In the genomic region with DNA sequence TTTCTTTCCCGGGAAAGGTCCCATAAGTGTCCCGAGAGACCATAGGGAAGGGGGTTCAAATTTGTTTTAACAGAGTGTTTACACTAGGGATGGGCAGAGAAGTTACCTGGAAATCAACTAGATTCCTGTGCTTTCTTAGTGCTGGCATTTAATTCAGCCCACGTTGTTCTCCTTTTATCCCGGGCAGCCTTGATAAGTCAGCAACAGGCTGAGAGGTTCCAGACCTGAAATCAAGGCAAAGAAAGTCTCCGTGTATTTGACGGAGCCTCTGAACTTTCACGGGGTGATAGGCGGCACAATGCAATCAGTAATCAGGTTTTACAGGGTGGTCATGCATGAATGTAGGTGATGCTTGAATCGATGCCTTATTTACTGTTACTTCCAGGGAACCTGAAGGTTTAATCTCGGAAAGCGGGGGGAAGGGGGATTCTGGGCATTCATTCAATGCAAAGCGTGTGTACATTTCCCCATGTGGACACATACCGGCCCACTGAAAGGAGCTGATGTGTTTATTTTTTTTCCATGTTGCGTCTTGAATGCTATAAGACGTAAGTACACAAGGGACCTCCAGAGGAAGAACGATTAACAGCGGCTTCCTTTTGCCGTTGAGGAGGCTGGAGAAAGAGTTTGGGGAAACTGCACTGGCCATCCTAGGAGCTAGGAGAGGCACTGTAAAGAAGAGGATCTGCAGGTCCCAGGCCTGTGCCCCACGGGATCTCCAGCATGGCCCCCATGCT, we compare ENCODE assay signal across 9 mouse cellular contexts. TPM values are rescaled to one million over a fixed set of nuclear protein-coding genes. Genes with fewer than 3 reads are reported as not detected.
DNase-seq lines count a peak whose midpoint lies in the region; ATAC-seq lines count a peak whose summit lies in the region.
"Had no signal": no experiment of that assay in that cellular context is flagged by ENCODE, and none has a peak within 500 bp of the region (broad histone marks: within the 10 kb centered on the region; RNA-seq: fewer than 3 reads in every experiment).

No protein-coding gene starts in this region.

- DNase-seq in heart, adult 11 months = no peak
- DNase-seq in embryonic facial prominence, embryonic 10.5 days (ENCODE audit: low spot score) = peak; percentile 22
- DNase-seq in right cerebral cortex, postnatal 25 days = no peak
- no peak for DNase-seq in frontal cortex, postnatal 25 days (ENCODE audit: low spot score in 2 of 2)
- DNase-seq in adrenal gland, postnatal 14 days = no peak

- WGBS in heart, embryonic 16.5 days = 5% methylated on average over 19 of the region's 19 CpGs
- WGBS in embryonic facial prominence, embryonic 10.5 days = 4% methylated on average over 19 of the region's 19 CpGs
- WGBS in hindbrain, embryonic 12.5 days = 4% methylated on average over 19 of the region's 19 CpGs
- 3% methylated on average over 19 of the region's 19 CpGs for WGBS in midbrain, embryonic 13.5 days

- no peaks in the 10 kb centered on the region for H3K9me3 ChIP-seq in heart, embryonic 16.5 days (replicated peaks; ENCODE audit: control insufficient read depth, low read length)
- no peaks in the 10 kb centered on the region for H3K9me3 ChIP-seq in embryonic facial prominence, embryonic 10.5 days
- H3K9me3 ChIP-seq in hindbrain, embryonic 12.5 days (replicated peaks) = no peaks in the 10 kb centered on the region
- no peaks in the 10 kb centered on the region for H3K9me3 ChIP-seq in midbrain, embryonic 13.5 days

- no peak overlapping the region for H3K27ac ChIP-seq in heart, embryonic 16.5 days (ENCODE audit: low read length)
- H3K27ac ChIP-seq in embryonic facial prominence, embryonic 10.5 days (replicated peaks) = no peak overlapping the region
- no peak overlapping the region for H3K27ac ChIP-seq in hindbrain, embryonic 12.5 days
- peak overlapping the region; percentile 86 for H3K27ac ChIP-seq in midbrain, embryonic 13.5 days

- peak overlapping the region; percentile 99 for H3K4me2 ChIP-seq in heart, embryonic 16.5 days (ENCODE audit: low read depth, low read length)
- peak overlapping the region; percentile 99 for H3K4me2 ChIP-seq in hindbrain, embryonic 12.5 days (replicated peaks)
- H3K4me2 ChIP-seq in midbrain, embryonic 13.5 days (replicated peaks) = peak overlapping the region; percentile 99

- H3K4me3 ChIP-seq in heart, embryonic 16.5 days (ENCODE audit: low read length) = peak overlapping the region; percentile 65
- H3K4me3 ChIP-seq in embryonic facial prominence, embryonic 10.5 days = peak overlapping the region; percentile 79
- peak overlapping the region; percentile 80 for H3K4me3 ChIP-seq in hindbrain, embryonic 12.5 days
- H3K4me3 ChIP-seq in midbrain, embryonic 13.5 days (replicated peaks) = peak overlapping the region; percentile 75

- ATAC-seq in heart, embryonic 16.5 days (replicated peaks; ENCODE audit: extremely low read depth, insufficient read depth, low FRiP score) = no peak
- no peak for ATAC-seq in hindbrain, embryonic 12.5 days (ENCODE audit: low FRiP score)
- ATAC-seq in midbrain, embryonic 13.5 days = no peak

- peaks cover 10% of the 10 kb centered on the region; the same call in 1 of the 2 replicates for H3K4me1 ChIP-seq in heart, embryonic 16.5 days (ENCODE audit: control insufficient read depth, insufficient read depth, low read length)
- peaks cover 32% of the 10 kb centered on the region for H3K4me1 ChIP-seq in embryonic facial prominence, embryonic 10.5 days
- H3K4me1 ChIP-seq in hindbrain, embryonic 12.5 days = peaks cover 22% of the 10 kb centered on the region
- peaks cover 42% of the 10 kb centered on the region for H3K4me1 ChIP-seq in midbrain, embryonic 13.5 days (replicated peaks)

- no peak overlapping the region for H3K9ac ChIP-seq in heart, embryonic 16.5 days (ENCODE audit: low read length)
- peak overlapping the region; percentile 83 for H3K9ac ChIP-seq in hindbrain, embryonic 12.5 days
- peak overlapping the region; percentile 87 for H3K9ac ChIP-seq in midbrain, embryonic 13.5 days (replicated peaks)

- H3K27me3 ChIP-seq in heart, embryonic 16.5 days (ENCODE audit: control insufficient read depth, insufficient read depth, low read length) = peaks cover 44% of the 10 kb centered on the region
- peaks cover 97% of the 10 kb centered on the region for H3K27me3 ChIP-seq in embryonic facial prominence, embryonic 10.5 days (replicated peaks; ENCODE audit: low read depth, poor library complexity, severe bottlenecking)
- peaks cover 34% of the 10 kb centered on the region for H3K27me3 ChIP-seq in hindbrain, embryonic 12.5 days
- peaks cover 39% of the 10 kb centered on the region for H3K27me3 ChIP-seq in midbrain, embryonic 13.5 days

- H3K36me3 ChIP-seq in heart, embryonic 16.5 days (ENCODE audit: control insufficient read depth, insufficient read depth) = no peaks in the 10 kb centered on the region
- H3K36me3 ChIP-seq in embryonic facial prominence, embryonic 10.5 days (replicated peaks) = no peaks in the 10 kb centered on the region
- H3K36me3 ChIP-seq in hindbrain, embryonic 12.5 days = no peaks in the 10 kb centered on the region
- no peaks in the 10 kb centered on the region for H3K36me3 ChIP-seq in midbrain, embryonic 13.5 days

RNA-seq across cellular contexts. Expression of a gene that starts 1.3 kb away (rescaled TPM):
- 0.51 and 0.62 TPM in 2 replicates for polyA plus RNA-seq in heart, embryonic 16.5 days (2015; fragmentation: Nextera tagmentation; extraction: Ambion mirVana)
- 0.19 and 0.57 TPM in 2 replicates for polyA plus RNA-seq in embryonic facial prominence, embryonic 10.5 days (2016; fragmentation: Nextera tagmentation; extraction: Ambion mirVana)
- 5.3 and 5.9 TPM in 2 replicates for polyA plus RNA-seq in hindbrain, embryonic 12.5 days (2016; fragmentation: Nextera tagmentation; extraction: Ambion mirVana)
- polyA plus RNA-seq in midbrain, embryonic 13.5 days (2015; fragmentation: Nextera tagmentation; extraction: Ambion mirVana) = 8.1 and 10.2 TPM in 2 replicates
- 4.5 and 5.4 TPM in 2 replicates for total RNA-seq in adrenal gland, postnatal 14 days (2021)
- total RNA-seq: MEL had no signal
